Mouse (Mus musculus) thymus, adult 2 months (tissue): Measurements from ENCODE around the gene Slc10a1. TPM values are rescaled to one million over a fixed set of nuclear protein-coding genes. Genes with fewer than 3 reads are reported as not detected.

Experiments used
- DNase-seq: peaks from one replicate; pipeline ENCODE4 v3.0.0; 2021
- H3K27ac ChIP-seq: fragments of 200-500 bp; 2 replicates; pipeline ENCODE4 v1.5.1; 2012; ENCODE audit warnings: low read length, control low read depth; ENCODE audit not compliant: control insufficient read depth, insufficient read depth
- H3K27me3 ChIP-seq: fragments of 200-500 bp; 2 replicates; pipeline ENCODE4 v1.6.1; 2012; ENCODE audit warnings: mild to moderate bottlenecking, low read length, moderate library complexity, mixed read lengths; ENCODE audit not compliant: control insufficient read depth, insufficient read depth
- H3K36me3 ChIP-seq: fragments of 200-500 bp; 2 replicates; pipeline ENCODE4 v1.6.1; 2012; ENCODE audit warnings: mild to moderate bottlenecking, low read length, moderate library complexity; ENCODE audit not compliant: control insufficient read depth, insufficient read depth
- H3K4me1 ChIP-seq: fragments of 200-500 bp; replicated peaks from 2 replicates; pipeline ENCODE4 v1.6.1; 2012; ENCODE audit warnings: low read length; ENCODE audit not compliant: control insufficient read depth, insufficient read depth
- H3K4me3 ChIP-seq: fragments of 200-500 bp; 2 replicates; pipeline ENCODE4 v1.5.1; 2012; ENCODE audit warnings: mild to moderate bottlenecking, low read length, control low read depth, moderate library complexity; ENCODE audit not compliant: control insufficient read depth, insufficient read depth
- CTCF ChIP-seq: fragments of 200-500 bp; IDR thresholded peaks from 2 replicates; pipeline ENCODE4 v1.5.1; 2012; ENCODE audit warnings: mild to moderate bottlenecking, control low read depth, low read length, moderate library complexity, borderline replicate concordance; ENCODE audit not compliant: control insufficient read depth, poor library complexity, insufficient read depth; ENCODE audit errors: extremely low read depth
- POLR2A ChIP-seq: fragments of 200-500 bp; IDR thresholded peaks from 2 replicates; pipeline ENCODE4 v1.6.1; 2012; ENCODE audit warnings: mild to moderate bottlenecking, low read length, control low read depth, moderate library complexity; ENCODE audit not compliant: control insufficient read depth, poor library complexity, insufficient read depth; ENCODE audit errors: extremely low read depth
- WGBS: fragments of 180-500 bp; shearing (Covaris S2); methylation state at CpG from one replicate; pipeline ENCODE4 v1.1.7; 2018; 5-methylcytosine and 5-hydroxymethylcytosine counted together
- polyA plus RNA-seq: library from polyadenylated mRNA; depleted of rRNA; stranded (reverse); fragments of >200 nt; gene quantifications from 2 replicates; pipeline ENCODE4 v1.2.3, GENCODE M21; 2012; rRNA removed

Gene Slc10a1
- polyA plus RNA-seq: 0.07 and 1.9 TPM in 2 replicates

DNA sequence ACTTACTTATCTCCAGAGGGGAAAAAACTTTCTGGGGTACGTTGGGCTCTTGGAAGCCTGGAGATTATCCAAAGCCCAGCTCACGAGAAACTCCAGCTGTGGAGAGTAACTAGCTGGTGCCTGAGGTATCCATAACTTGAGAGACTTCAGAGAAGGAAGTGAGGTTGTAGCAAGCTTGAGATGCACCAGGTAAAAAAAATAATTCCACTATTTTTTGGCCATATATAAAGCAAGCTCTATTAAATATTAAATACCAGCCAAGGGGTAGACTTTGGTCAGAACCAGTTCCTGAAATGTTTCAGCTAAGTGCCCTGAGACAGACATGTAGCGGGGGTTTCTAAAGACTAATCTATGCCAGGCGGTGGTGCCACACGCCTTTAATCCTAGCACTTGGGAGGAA lies at the start of gene Slc10a1:
TSS of gene Slc10a1 (minus strand) at position 101 of the 400 bp plus-strand sequence.
- Histone ChIP-seq H3K27me3 (no peaks in the 10 kb centered on the region), H3K4me3 (no peak within 1 kb of the TSS), H3K36me3 (no peaks in the 10 kb centered on the region), H3K4me1 (no peaks in the 10 kb centered on the region), H3K27ac (no peak within 1 kb of the TSS)
- 94% methylated on average over 5 of the region's 5 CpGs for WGBS
- no peak for DNase-seq
- TF ChIP-seq CTCF (no peak), POLR2A (no peak)

DNA sequence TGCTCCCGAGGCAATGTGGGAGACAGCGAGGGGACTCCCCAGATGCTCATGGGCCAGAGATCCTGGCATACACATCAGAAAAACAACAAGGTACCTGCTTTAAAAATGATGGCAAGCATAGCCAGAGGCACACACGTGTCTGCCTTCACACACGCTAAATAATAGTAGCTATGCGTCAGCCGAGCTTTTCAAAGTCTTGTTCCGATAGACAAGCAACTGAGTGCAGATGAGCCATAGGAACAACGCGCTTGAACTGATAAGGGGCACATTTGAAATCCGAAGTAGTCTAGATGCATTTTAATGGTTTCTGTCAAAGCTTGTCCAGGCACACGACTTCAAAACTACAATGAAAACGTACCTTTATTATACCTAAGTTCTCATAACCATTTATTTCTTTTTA lies 49.1 kb upstream of the Slc10a1 start:
- 95% methylated on average over 12 of the region's 12 CpGs for WGBS
- TF ChIP-seq CTCF: no peak
- no peak for TF ChIP-seq POLR2A
- DNase-seq: no peak

DNA sequence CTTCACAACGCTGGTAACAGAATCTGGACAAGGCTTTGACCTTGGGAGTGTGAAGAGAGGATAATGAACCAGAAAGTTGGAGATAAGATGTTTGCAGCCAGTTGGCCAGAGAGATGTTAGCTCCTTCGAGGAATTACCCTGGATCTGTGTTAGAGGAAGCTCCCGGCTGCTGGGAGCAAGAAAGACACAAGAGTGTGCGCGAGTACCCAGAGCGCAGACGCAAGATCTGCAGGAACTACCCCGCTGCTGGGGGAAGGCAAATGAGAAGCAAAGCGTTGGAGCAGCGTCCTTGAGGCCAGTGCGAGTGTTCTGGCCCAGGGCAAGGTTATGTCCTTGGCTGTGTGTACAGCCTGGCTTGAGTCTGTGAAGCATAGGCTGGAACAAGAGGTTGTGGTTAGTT lies 45.0 kb upstream of the Slc10a1 start:
- no peaks in the 10 kb centered on the region for H3K36me3 ChIP-seq
- H3K4me1 ChIP-seq: no peaks in the 10 kb centered on the region
- H3K27me3 ChIP-seq: no peaks in the 10 kb centered on the region
- WGBS: 90% methylated on average over 11 of the region's 11 CpGs
- no peak for DNase-seq
- TF ChIP-seq POLR2A (no peak), CTCF (no peak)
- no peak overlapping the region for H3K27ac ChIP-seq
- no peak overlapping the region for H3K4me3 ChIP-seq

More for the DNA sequence above, 49.1 kb upstream of the Slc10a1 start:
- H3K27me3 ChIP-seq: no peaks in the 10 kb centered on the region
- H3K27ac ChIP-seq: no peak overlapping the region
- H3K36me3 ChIP-seq: no peaks in the 10 kb centered on the region
- no peaks in the 10 kb centered on the region for H3K4me1 ChIP-seq
- no peak overlapping the region for H3K4me3 ChIP-seq

DNA sequence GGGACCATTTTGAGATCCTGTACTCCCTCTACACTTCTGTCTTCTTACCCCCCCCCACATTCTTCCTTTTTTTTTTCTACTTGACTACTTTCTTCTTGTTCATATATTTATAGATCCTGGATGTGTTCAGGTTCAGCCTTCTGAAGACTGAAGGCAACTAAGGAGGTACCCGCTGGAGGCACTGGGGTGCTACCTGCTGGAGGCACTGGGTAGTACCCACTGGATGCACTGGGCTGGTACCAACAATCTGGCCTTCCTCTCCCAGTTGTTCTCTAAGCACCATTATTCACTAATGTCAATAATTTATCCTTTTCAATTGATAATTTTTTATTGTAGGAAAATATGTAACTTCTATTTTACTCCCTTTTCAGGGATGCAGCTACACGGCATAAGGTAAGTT lies 43.5 kb upstream of the Slc10a1 start:
- no peaks in the 10 kb centered on the region for H3K36me3 ChIP-seq
- WGBS: 70% methylated on average over 2 of the region's 2 CpGs
- no peaks in the 10 kb centered on the region for H3K4me1 ChIP-seq
- H3K27ac ChIP-seq: no peak overlapping the region
- TF ChIP-seq CTCF: no peak
- no peak for TF ChIP-seq POLR2A
- no peaks in the 10 kb centered on the region for H3K27me3 ChIP-seq
- DNase-seq: no peak
- no peak overlapping the region for H3K4me3 ChIP-seq

DNA sequence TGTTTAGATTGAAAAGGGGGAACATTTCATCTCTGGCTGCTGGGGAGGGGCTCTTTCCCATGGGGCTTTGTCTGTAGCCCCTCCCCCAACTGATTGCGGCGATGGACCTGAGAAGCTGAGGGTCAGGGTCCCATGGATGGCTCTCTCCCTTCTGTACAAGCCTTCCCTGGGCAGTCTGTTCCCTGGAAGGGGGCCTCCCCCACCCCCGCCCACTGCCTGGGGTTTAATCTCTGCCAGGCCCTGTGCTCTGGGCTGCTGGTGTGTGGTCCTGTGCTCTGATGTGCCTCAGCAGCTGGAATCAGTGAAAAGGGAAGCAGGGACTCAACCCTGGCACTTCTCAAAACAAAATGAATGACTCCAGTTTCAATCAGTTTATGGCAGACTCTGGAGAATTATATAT lies 41.3 kb upstream of the Slc10a1 start:
- H3K4me3 ChIP-seq: no peak overlapping the region
- no peaks in the 10 kb centered on the region for H3K27me3 ChIP-seq
- no peaks in the 10 kb centered on the region for H3K36me3 ChIP-seq
- no peak for DNase-seq
- no peaks in the 10 kb centered on the region for H3K4me1 ChIP-seq
- H3K27ac ChIP-seq: no peak overlapping the region
- TF ChIP-seq CTCF (no peak), POLR2A (no peak)
- 86% methylated on average over 3 of the region's 3 CpGs for WGBS

DNA sequence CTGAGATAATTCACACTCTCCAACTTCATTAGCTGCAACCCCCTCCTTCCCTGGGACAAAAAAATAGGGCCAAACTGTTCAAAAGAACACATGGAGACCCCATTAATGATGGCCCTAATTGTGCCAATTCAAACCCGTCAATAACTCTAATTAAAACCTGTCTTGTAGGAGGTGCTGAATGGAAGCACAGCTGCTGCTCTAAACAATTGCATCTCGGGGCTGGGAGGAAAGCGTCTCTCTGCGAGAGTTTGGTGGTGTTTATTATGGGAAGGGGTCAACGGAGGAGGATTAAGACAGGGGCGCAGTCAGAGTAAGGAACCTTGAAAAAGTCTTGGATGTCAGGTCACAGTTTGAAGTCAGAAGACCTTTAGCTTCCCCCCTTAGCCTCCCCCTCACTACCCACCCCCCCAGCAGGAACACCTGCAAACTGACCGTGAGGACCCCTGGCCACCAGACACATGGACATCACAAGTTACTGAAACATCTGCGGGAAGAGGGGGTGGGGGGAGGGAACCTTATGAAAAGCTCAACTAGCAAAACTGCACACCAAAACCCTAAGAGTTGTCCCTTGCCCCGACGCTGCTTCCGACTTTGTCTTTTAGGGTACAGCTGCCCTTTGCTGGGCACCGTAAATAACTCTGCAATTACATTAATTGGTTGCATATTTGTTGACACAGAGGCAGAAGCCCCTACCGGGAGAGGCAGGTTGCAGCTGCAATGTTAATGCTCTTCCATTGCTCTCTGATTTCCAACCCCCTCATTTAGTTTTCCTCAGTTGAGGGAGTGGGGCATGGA lies 34.5 kb upstream of the Slc10a1 start:
- 93% methylated on average over 13 of the region's 13 CpGs for WGBS
- TF ChIP-seq CTCF (no peak), POLR2A (no peak)
- no peaks in the 10 kb centered on the region for H3K36me3 ChIP-seq
- no peaks in the 10 kb centered on the region for H3K27me3 ChIP-seq
- no peak overlapping the region for H3K27ac ChIP-seq
- H3K4me1 ChIP-seq: peaks cover 14% of the 10 kb centered on the region
- DNase-seq: no peak
- H3K4me3 ChIP-seq: no peak overlapping the region

DNA sequence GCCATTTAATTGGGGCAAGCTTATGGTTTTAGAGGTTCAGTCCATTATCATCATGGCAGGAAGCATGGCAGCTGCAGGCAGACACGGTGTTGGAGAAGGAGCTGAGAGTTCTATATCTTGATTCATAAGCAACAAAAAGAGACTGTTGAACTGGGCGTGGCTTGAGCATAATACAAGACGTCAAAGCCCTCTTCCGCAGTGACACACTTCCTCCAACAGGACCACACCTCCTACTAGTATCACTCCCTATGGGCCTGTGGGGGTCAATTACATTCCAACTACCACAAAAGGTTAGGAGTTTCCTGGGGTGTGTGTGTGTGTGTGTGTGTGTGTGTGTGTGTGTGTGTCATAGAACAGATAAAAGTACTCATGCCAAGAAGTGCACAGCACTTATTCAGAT lies 32.4 kb upstream of the Slc10a1 start:
- no peaks in the 10 kb centered on the region for H3K36me3 ChIP-seq
- H3K27ac ChIP-seq: no peak overlapping the region
- no peaks in the 10 kb centered on the region for H3K27me3 ChIP-seq
- no peak for DNase-seq
- 71% methylated on average over 4 of the region's 4 CpGs for WGBS
- H3K4me3 ChIP-seq: no peak overlapping the region
- peaks cover 14% of the 10 kb centered on the region for H3K4me1 ChIP-seq
- no peak for TF ChIP-seq CTCF
- TF ChIP-seq POLR2A: no peak
